Mouse (Mus musculus) erythroblast, adult 5-6 weeks (primary cell): ENCODE data around the gene Rab22a. TPM values are rescaled to one million over a fixed set of nuclear protein-coding genes. Genes with fewer than 3 reads are reported as not detected.

Experiments used
- total RNA-seq, 2 experiments: library from RNA; stranded (forward) in 1 of 2; stranded (reverse) in 1 of 2; fragments of 150-400 nt in 1 of 2; fragments of 200-764, 138-1000 nt in 1 of 2; gene quantifications; 2 replicates each; pipeline versions ENCODE4 v1.2.3 to v1.2.4; 2015 to 2017; ENCODE audit warnings: low replicate concordance in 2 of 2

Rab22a gene
- total RNA-seq, 2 experiments from 2014 or later, result 3.1 to 3.3 TPM

Other genes with a start within 250 kb of the Rab22a start
- gene 1700021F07Rik, start 137.2 kb upstream of the Rab22a start, total RNA-seq (2015; ENCODE audit: low replicate concordance), result not detected in 2 replicates
- not detected in 2 replicates for gene 1700021F07Rik, start 137.2 kb upstream of the Rab22a start, total RNA-seq (2017; ENCODE audit: low replicate concordance)
- not detected in 2 replicates for gene Ankrd60, start 81.4 kb upstream of the Rab22a start, total RNA-seq (2015; ENCODE audit: low replicate concordance)
- not detected in 2 replicates for gene Ankrd60, start 81.4 kb upstream of the Rab22a start, total RNA-seq (2017; ENCODE audit: low replicate concordance)
- not detected in 2 replicates for gene 1700010B08Rik, start 59.7 kb downstream of the Rab22a start, total RNA-seq (2015; ENCODE audit: low replicate concordance)
- not detected in 2 replicates for gene 1700010B08Rik, start 59.7 kb downstream of the Rab22a start, total RNA-seq (2017; ENCODE audit: low replicate concordance)
- 1.5 and 3.1 TPM in 2 replicates for gene Vapb, start 77.8 kb downstream of the Rab22a start, total RNA-seq (2015; ENCODE audit: low replicate concordance)
- gene Vapb, start 77.8 kb downstream of the Rab22a start, total RNA-seq (2017; ENCODE audit: low replicate concordance), result 7.0 and 7.4 TPM in 2 replicates